Mouse (Mus musculus) kidney, adult 2 months (tissue): ENCODE results near the gene Prkd3.

Source experiments
- CTCF ChIP-seq: fragments of 200-500 bp; conservative IDR thresholded peaks from 2 replicates; pipeline ENCODE4 v1.5.1; 2011; ENCODE audit warnings: low read depth, mild to moderate bottlenecking, control low read depth, low read length, moderate library complexity, mixed read lengths; ENCODE audit not compliant: insufficient read depth, insufficient read length
- POLR2A ChIP-seq: fragments of 200-500 bp; IDR thresholded peaks from one replicate; pipeline ENCODE4 v1.6.1; 2011; ENCODE audit warnings: low read depth, low read length, control low read depth

- TF ChIP-seq POLR2A: no peak
- no peak for TF ChIP-seq CTCF
Observed at GRCm38 (mm10) chr17:79020984-79021335, 344 bp upstream of the Prkd3 start.
